Mouse (Mus musculus) midbrain, embryonic 14.5 days (tissue): ENCODE measurements around the gene Psme3. TPM values are rescaled to one million over a fixed set of nuclear protein-coding genes. Genes with fewer than 3 reads are reported as not detected.
"Not testable (repeated sequence)": the region's sequence is repeated elsewhere in the genome, so short reads cannot be mapped to it uniquely, and the experiment has no call there.

Source experiments
- ATAC-seq: fragments of 200-750 bp; cut with Nextera tagmentation; 2 replicates; pipeline ENCODE4 v1.8.0; 2017; ENCODE audit warnings: moderate number of reproducible peaks, moderate library complexity; ENCODE audit not compliant: low FRiP score, low TSS enrichment
- DNase-seq: peaks from one replicate; pipeline ENCODE4 v3.0.0-alpha.2; 2015
- H3K27ac ChIP-seq: fragments of 300-500 bp; sonication (generic); replicated peaks from 2 replicates; pipeline ENCODE4 v1.5.1; 2014; ENCODE audit warnings: mild to moderate bottlenecking, low read depth, low read length, moderate library complexity
- H3K27me3 ChIP-seq: fragments of 300-500 bp; sonication (generic); 2 replicates; pipeline ENCODE4 v1.6.1; 2014; ENCODE audit warnings: low read length, control low read depth, mixed read lengths; ENCODE audit not compliant: control insufficient read depth, insufficient read depth
- H3K36me3 ChIP-seq: fragments of 300-500 bp; sonication (generic); 2 replicates; pipeline ENCODE4 v1.6.1; 2014; ENCODE audit warnings: low read length, control low read depth; ENCODE audit not compliant: control insufficient read depth, insufficient read depth
- H3K4me1 ChIP-seq: fragments of 300-500 bp; sonication (generic); 2 replicates; pipeline ENCODE4 v1.6.1; 2014; ENCODE audit warnings: mild to moderate bottlenecking, antibody characterized with exemption, low read length, control low read depth; ENCODE audit not compliant: control insufficient read depth, insufficient read depth
- H3K4me2 ChIP-seq: fragments of 300-500 bp; sonication (generic); 2 replicates; pipeline ENCODE4 v1.6.1; 2014; ENCODE audit warnings: mild to moderate bottlenecking, low read length, moderate library complexity
- H3K4me3 ChIP-seq: fragments of 300-500 bp; sonication (generic); replicated peaks from 2 replicates; pipeline ENCODE4 v1.5.1; 2014; ENCODE audit warnings: low read depth, low read length
- H3K9ac ChIP-seq: fragments of 300-500 bp; sonication (generic); replicated peaks from 2 replicates; pipeline ENCODE4 v1.6.1; 2014; ENCODE audit warnings: mild to moderate bottlenecking, low read length, moderate library complexity
- H3K9me3 ChIP-seq: fragments of 300-500 bp; sonication (generic); 2 replicates; pipeline ENCODE4 v1.6.1; 2016; ENCODE audit warnings: low read length, control low read depth, mixed read lengths; ENCODE audit not compliant: control insufficient read depth
- WGBS: fragments of 180-500 bp; shearing (Covaris S2); extraction: QIAGEN DNeasy Blood & Tissue Kit; methylation state at CpG from one replicate; pipeline ENCODE4 v1.1.7; 2014; 5-methylcytosine and 5-hydroxymethylcytosine counted together
- polyA plus RNA-seq: library from polyadenylated mRNA; unstranded; fragments of >200 nt; fragmentation: Nextera tagmentation; extraction: Ambion mirVana; gene quantifications from 2 replicates; pipeline ENCODE4 v1.2.1, GENCODE M21; 2014

The Psme3 gene
- polyA plus RNA-seq, 1 experiment from 2014 or later, result 103 TPM

- H3K4me1 ChIP-seq, result no peaks in the 10 kb centered on the region
- peaks cover 66% of the 10 kb centered on the region for H3K36me3 ChIP-seq
- H3K9me3 ChIP-seq, result no peaks in the 10 kb centered on the region
- no peak within 1 kb of the TSS for H3K4me2 ChIP-seq
- no peak for DNase-seq
- no peak within 1 kb of the TSS for H3K27ac ChIP-seq
- no peak within 1 kb of the TSS for H3K4me3 ChIP-seq
- H3K9ac ChIP-seq, result no peak within 1 kb of the TSS
- 92% methylated on average over 5 of the region's 5 CpGs for WGBS
- no peaks in the 10 kb centered on the region for H3K27me3 ChIP-seq
- ATAC-seq, result no peak
Observed at GRCm38 (mm10) chr11:101324763-101325162, 8.8 kb downstream of the Psme3 start, which contains the start of gene Aoc2. Gene Aoc2, plus strand, starts transcription at chr11:101325063.

- H3K36me3 ChIP-seq, result peaks cover 61% of the 10 kb centered on the region
- not testable (repeated sequence) for H3K4me2 ChIP-seq, H3K4me3 ChIP-seq, H3K4me1 ChIP-seq, DNase-seq, H3K27ac ChIP-seq, H3K9me3 ChIP-seq, H3K27me3 ChIP-seq, H3K9ac ChIP-seq, ATAC-seq
- WGBS, result 97% methylated on average over 11 of the region's 11 CpGs
Observed at GRCm38 (mm10) chr11:101325201-101325600, 9.2 kb downstream of the Psme3 start.

- WGBS, result 92% methylated on average over 11 of the region's 11 CpGs
- H3K4me2 ChIP-seq, result no peak overlapping the region
- no peak overlapping the region for H3K27ac ChIP-seq
- no peaks in the 10 kb centered on the region for H3K9me3 ChIP-seq
- ATAC-seq, result no peak
- no peaks in the 10 kb centered on the region for H3K4me1 ChIP-seq
- no peak overlapping the region for H3K9ac ChIP-seq
- H3K27me3 ChIP-seq, result no peaks in the 10 kb centered on the region
- H3K36me3 ChIP-seq, result peaks cover 52% of the 10 kb centered on the region
- no peak for DNase-seq
- H3K4me3 ChIP-seq, result no peak overlapping the region
Observed at GRCm38 (mm10) chr11:101326147-101326546, 10.1 kb downstream of the Psme3 start.

- Histone ChIP-seq H3K36me3 (peaks cover 40% of the 10 kb centered on the region), H3K4me2 (no peak overlapping the region), H3K9me3 (no peaks in the 10 kb centered on the region), H3K4me1 (no peaks in the 10 kb centered on the region), H3K27ac (no peak overlapping the region), H3K27me3 (no peaks in the 10 kb centered on the region), H3K9ac (no peak overlapping the region), H3K4me3 (no peak overlapping the region)
- 57% methylated on average over 3 of the region's 3 CpGs for WGBS
- DNase-seq (no peak), ATAC-seq (no peak)
Observed at GRCm38 (mm10) chr11:101327311-101327710, 11.3 kb downstream of the Psme3 start.

- no peaks in the 10 kb centered on the region for H3K27me3 ChIP-seq
- peaks cover 23% of the 10 kb centered on the region for H3K36me3 ChIP-seq
- no peak overlapping the region for H3K9ac ChIP-seq
- no peaks in the 10 kb centered on the region for H3K4me1 ChIP-seq
- no peaks in the 10 kb centered on the region for H3K9me3 ChIP-seq
- H3K27ac ChIP-seq, result no peak overlapping the region
- 86% methylated on average over 6 of the region's 6 CpGs for WGBS
- DNase-seq (no peak), ATAC-seq (no peak)
- H3K4me3 ChIP-seq, result no peak overlapping the region
- no peak overlapping the region for H3K4me2 ChIP-seq
Observed at GRCm38 (mm10) chr11:101328941-101329635, 13.1 kb downstream of the Psme3 start.

- no peak within 1 kb of the TSS for H3K4me3 ChIP-seq
- H3K4me1 ChIP-seq, result no peaks in the 10 kb centered on the region
- WGBS, result 71% methylated on average over 7 of the region's 7 CpGs
- no peak for DNase-seq
- H3K9ac ChIP-seq, result no peak within 1 kb of the TSS
- no peak within 1 kb of the TSS for H3K27ac ChIP-seq
- ATAC-seq, result no peak
- H3K27me3 ChIP-seq, result no peaks in the 10 kb centered on the region
- peaks cover 10% of the 10 kb centered on the region; the same call in 1 of the 2 replicates for H3K36me3 ChIP-seq
- H3K9me3 ChIP-seq, result no peaks in the 10 kb centered on the region
- H3K4me2 ChIP-seq, result no peak within 1 kb of the TSS
Observed at GRCm38 (mm10) chr11:101330371-101330924, 14.4 kb downstream of the Psme3 start, which contains the start of gene Aoc3. Gene Aoc3, plus strand, starts transcription at chr11:101330605.

- not testable (repeated sequence) for ATAC-seq, H3K4me2 ChIP-seq, DNase-seq, H3K27ac ChIP-seq, H3K4me3 ChIP-seq, H3K4me1 ChIP-seq, H3K27me3 ChIP-seq, H3K9me3 ChIP-seq, H3K36me3 ChIP-seq, H3K9ac ChIP-seq
- 84% methylated on average over 6 of the region's 6 CpGs for WGBS
Observed at GRCm38 (mm10) chr11:101330961-101331360, 14.9 kb downstream of the Psme3 start.

- Histone ChIP-seq H3K9me3 (no peaks in the 10 kb centered on the region), H3K36me3 (no peaks in the 10 kb centered on the region), H3K9ac (no peak overlapping the region), H3K27ac (no peak overlapping the region), H3K4me2 (no peak overlapping the region), H3K4me1 (peaks cover 3% of the 10 kb centered on the region; the same call in 1 of the 2 replicates), H3K4me3 (no peak overlapping the region), H3K27me3 (no peaks in the 10 kb centered on the region)
- WGBS, result 89% methylated on average over 3 of the region's 3 CpGs
- DNase-seq (no peak), ATAC-seq (no peak)
Observed at GRCm38 (mm10) chr11:101332537-101332936, 16.5 kb downstream of the Psme3 start.

GRCm38 (mm10) chr11:101334023-101334422 lies 18.0 kb downstream of the Psme3 start:
- Histone ChIP-seq H3K9me3 (no peaks in the 10 kb centered on the region), H3K4me3 (no peak overlapping the region), H3K9ac (no peak overlapping the region), H3K27ac (no peak overlapping the region), H3K27me3 (no peaks in the 10 kb centered on the region), H3K4me2 (no peak overlapping the region), H3K36me3 (no peaks in the 10 kb centered on the region), H3K4me1 (peaks cover 13% of the 10 kb centered on the region; the same call in 1 of the 2 replicates)
- DNase-seq (no peak), ATAC-seq (no peak)
- WGBS, result 13% methylated on average over 10 of the region's 10 CpGs
